Mouse (Mus musculus) midbrain, postnatal 0 days (tissue): ENCODE measurements around the gene Dpep2nb. TPM values are rescaled to one million over a fixed set of nuclear protein-coding genes. Genes with fewer than 3 reads are reported as not detected.
"Not testable (repeated sequence)": the region's sequence is repeated elsewhere in the genome, so short reads cannot be mapped to it uniquely, and the experiment has no call there.

ENCODE experiments used
- ATAC-seq: fragments of 200-750 bp; cut with Nextera tagmentation; 2 replicates; pipeline ENCODE4 v1.8.0; 2017; ENCODE audit warnings: moderate number of reproducible peaks, mild to moderate bottlenecking, moderate TSS enrichment, moderate library complexity; ENCODE audit not compliant: low FRiP score
- DNase-seq: peaks from one replicate; pipeline ENCODE4 v3.0.0-alpha.2; 2015; ENCODE audit warnings: low spot score
- H3K27ac ChIP-seq: fragments of 300-500 bp; sonication (generic); 2 replicates; pipeline ENCODE4 v1.5.1; 2014; ENCODE audit warnings: low read depth, mild to moderate bottlenecking, low read length, mixed read lengths
- H3K27me3 ChIP-seq: fragments of 300-500 bp; sonication (generic); 2 replicates; pipeline ENCODE4 v1.6.1; 2014; ENCODE audit warnings: low read length, control low read depth, mixed read lengths; ENCODE audit not compliant: insufficient read depth
- H3K36me3 ChIP-seq: fragments of 300-500 bp; sonication (generic); 2 replicates; pipeline ENCODE4 v1.6.1; 2014; ENCODE audit warnings: low read length, control low read depth, mixed read lengths; ENCODE audit not compliant: insufficient read depth
- H3K4me1 ChIP-seq: fragments of 300-500 bp; sonication (generic); 2 replicates; pipeline ENCODE4 v1.6.1; 2014; ENCODE audit warnings: mild to moderate bottlenecking, control low read depth, antibody characterized with exemption, low read length, mixed read lengths; ENCODE audit not compliant: insufficient read depth
- H3K4me2 ChIP-seq: fragments of 300-500 bp; sonication (generic); 2 replicates; pipeline ENCODE4 v1.6.1; 2014; ENCODE audit warnings: low read depth, mild to moderate bottlenecking, low read length, mixed read lengths; ENCODE audit not compliant: poor library complexity, severe bottlenecking
- H3K4me3 ChIP-seq: fragments of 300-500 bp; sonication (generic); 2 replicates; pipeline ENCODE4 v1.5.1; 2014; ENCODE audit warnings: low read depth, mild to moderate bottlenecking, low read length, moderate library complexity
- H3K9ac ChIP-seq: fragments of 300-500 bp; sonication (generic); replicated peaks from 2 replicates; pipeline ENCODE4 v1.6.1; 2014; ENCODE audit warnings: mild to moderate bottlenecking, low read length, moderate library complexity, mixed read lengths; ENCODE audit not compliant: poor library complexity, severe bottlenecking
- H3K9me3 ChIP-seq: fragments of 300-500 bp; sonication (generic); 2 replicates; pipeline ENCODE4 v1.6.1; 2016; ENCODE audit warnings: low read length, control low read depth
- CTCF ChIP-seq: IDR thresholded peaks from 2 replicates; pipeline ENCODE4 v1.5.1; 2016; ENCODE audit warnings: antibody characterized with exemption, mild to moderate bottlenecking
- WGBS: fragments of 180-500 bp; shearing (Covaris S2); extraction: QIAGEN DNeasy Blood & Tissue Kit; methylation state at CpG from one replicate; pipeline ENCODE4 v1.1.7; 2014; 5-methylcytosine and 5-hydroxymethylcytosine counted together
- polyA plus RNA-seq: library from polyadenylated mRNA; unstranded; fragments of >200 nt; fragmentation: Nextera tagmentation; extraction: Ambion mirVana; gene quantifications from 2 replicates; pipeline ENCODE4 v1.2.1, GENCODE M21; 2015
- total RNA-seq: library from RNA; depleted of rRNA; stranded (reverse); fragments of >200 nt; gene quantifications from 2 replicates; pipeline ENCODE4 v1.2.3, GENCODE M21; 2014

Gene Dpep2nb
- total and polyA plus RNA-seq, 2 experiments from 2014 or later: not detected

DNA sequence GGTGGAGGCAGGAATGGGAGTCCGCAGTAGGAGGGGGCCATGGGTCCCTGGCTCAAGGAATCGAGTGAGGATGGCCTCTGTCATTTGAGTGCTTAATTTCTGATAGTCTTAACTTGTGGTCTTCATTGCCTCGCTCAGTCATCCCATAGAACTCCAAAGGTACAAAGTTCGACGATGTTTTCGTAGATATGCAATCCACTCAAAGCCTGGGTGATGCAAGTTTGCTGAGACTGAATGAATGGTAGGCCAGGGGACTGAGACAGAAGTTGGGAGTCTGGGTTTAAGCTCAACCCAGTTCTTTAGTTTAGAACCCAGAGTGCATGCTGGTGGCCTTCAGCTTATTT, 5.8 kb upstream of the Dpep2nb start, which contains the start of gene Ddx28:
Gene Ddx28 (minus strand): TSS at position 240 of the 344 bp plus-strand sequence.
- Histone ChIP-seq H3K9me3 (no peaks in the 10 kb centered on the region), H3K27me3 (no peaks in the 10 kb centered on the region), H3K4me2 (peak within 1 kb of the TSS; percentile 99), H3K36me3 (peaks cover 7% of the 10 kb centered on the region; the same call in 1 of the 2 replicates), H3K4me3 (peak within 1 kb of the TSS; percentile 69), H3K4me1 (peaks cover 12% of the 10 kb centered on the region), H3K27ac (peak within 1 kb of the TSS; percentile 74), H3K9ac (peak within 1 kb of the TSS; percentile 86)
- DNase-seq (no peak), ATAC-seq (no peak)
- 2% methylated on average over 6 of the region's 6 CpGs for WGBS
- TF ChIP-seq CTCF: no peak

DNA sequence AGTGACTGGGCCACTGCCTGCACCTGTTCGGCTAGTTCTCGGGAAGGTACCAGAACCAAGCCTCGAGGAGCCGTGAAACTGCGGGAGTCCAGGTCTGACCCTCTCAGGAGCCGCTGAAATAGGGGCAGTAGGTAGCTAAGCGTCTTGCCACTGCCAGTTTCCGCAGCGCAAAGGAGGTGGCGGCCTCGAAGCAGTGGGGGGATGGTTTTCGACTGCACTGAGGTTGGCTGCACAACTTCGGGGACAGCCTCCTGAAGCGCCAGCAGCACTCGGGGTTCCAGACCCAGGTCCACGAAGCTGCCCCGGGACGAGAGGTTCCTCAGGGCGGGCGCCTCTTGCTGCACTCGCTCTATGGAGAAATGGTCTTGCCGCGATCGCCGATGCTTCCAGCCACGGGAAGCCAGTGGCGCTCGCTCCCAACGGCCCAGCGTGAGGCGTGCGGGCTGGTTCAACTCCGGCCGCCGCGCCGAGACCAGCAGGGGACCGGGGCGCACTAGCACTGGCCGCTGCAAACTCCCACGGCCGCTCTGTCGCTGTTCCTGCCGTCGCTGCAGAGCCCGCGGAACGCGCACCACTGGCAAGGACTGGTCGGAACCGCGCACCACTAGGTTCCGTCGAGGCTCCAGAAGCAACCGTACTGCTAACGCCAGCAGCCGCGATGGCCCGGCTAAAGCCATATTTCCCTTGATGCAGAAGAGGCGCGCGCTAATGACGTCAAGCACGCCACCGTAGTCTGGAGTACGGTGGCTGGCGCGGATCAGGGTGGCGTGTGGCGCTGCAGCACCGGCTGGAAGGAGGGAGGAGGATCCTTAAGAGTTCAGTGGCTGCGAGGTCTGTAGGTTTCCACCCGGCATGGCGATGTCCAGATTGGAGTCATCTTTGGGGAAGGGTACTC, 5.2 kb upstream of the Dpep2nb start:
- peaks cover 3% of the 10 kb centered on the region; the same call in 1 of the 2 replicates for H3K36me3 ChIP-seq
- H3K27ac ChIP-seq: peak overlapping the region; percentile 74
- no peaks in the 10 kb centered on the region for H3K9me3 ChIP-seq
- peak overlapping the region; percentile 86 for H3K9ac ChIP-seq
- ATAC-seq: peak; percentile 92
- H3K4me2 ChIP-seq: peak overlapping the region; percentile 99
- H3K27me3 ChIP-seq: no peaks in the 10 kb centered on the region
- WGBS: 2% methylated on average over 69 of the region's 74 CpGs
- TF ChIP-seq CTCF: peak; percentile 32
- H3K4me1 ChIP-seq: peaks cover 12% of the 10 kb centered on the region
- peak; percentile 96 for DNase-seq
- peak overlapping the region; percentile 69 for H3K4me3 ChIP-seq

DNA sequence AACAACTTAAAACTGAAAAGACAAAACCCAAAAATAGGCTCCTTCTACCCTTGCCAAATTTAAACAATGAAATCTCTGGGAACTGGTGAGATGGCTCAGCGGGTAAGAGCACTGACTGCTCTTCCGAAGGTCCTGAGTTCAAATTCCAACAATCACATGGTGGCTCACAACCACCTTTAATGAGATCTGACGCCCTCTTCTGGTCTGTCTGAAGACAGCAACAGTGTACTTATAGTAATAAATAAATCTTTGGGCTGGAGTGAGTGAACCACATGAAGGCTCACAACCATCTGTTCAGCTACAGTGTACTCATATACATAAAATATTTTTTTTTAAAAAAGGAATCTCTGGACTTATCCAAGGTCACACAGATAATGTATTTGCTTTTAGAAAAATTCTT, 2.1 kb upstream of the Dpep2nb start:
- whole genome bisulfite sequencing: 70% methylated on average over 3 of the region's 3 CpGs
- H3K9ac ChIP-seq, H3K36me3 ChIP-seq, H3K27me3 ChIP-seq, H3K9me3 ChIP-seq, ATAC-seq, H3K27ac ChIP-seq, H3K4me3 ChIP-seq, DNase-seq, H3K4me2 ChIP-seq: not testable (repeated sequence)
- peaks cover 12% of the 10 kb centered on the region for H3K4me1 ChIP-seq
- peak; percentile 14; the same call in 1 of the 2 replicates for TF ChIP-seq CTCF

DNA sequence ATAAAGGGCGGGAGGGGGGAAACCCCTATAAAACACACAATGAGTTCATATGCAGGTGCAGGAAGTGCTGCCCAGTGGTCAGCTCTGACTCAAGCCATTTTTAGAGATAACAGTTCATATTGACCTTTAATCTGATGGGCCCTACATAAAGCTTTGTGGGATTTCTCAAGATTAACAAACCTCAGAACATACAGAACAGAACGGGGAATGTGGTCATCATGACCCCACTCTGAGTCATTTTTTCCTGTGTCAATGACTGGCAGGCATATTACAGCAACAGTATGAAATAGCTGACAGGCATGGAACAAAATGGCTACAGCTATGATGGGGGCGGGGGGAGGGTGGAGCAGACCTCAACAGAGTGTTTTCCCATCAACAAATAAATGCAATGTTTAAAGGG, 1.4 kb upstream of the Dpep2nb start:
- TF ChIP-seq CTCF: no peak
- DNase-seq (no peak), ATAC-seq (no peak)
- Histone ChIP-seq H3K4me3 (no peak overlapping the region), H3K4me2 (no peak overlapping the region), H3K27me3 (no peaks in the 10 kb centered on the region), H3K27ac (no peak overlapping the region), H3K9ac (no peak overlapping the region), H3K9me3 (no peaks in the 10 kb centered on the region), H3K4me1 (peaks cover 12% of the 10 kb centered on the region), H3K36me3 (no peaks in the 10 kb centered on the region)
- WGBS: 86% methylated on average over 3 of the region's 3 CpGs

DNA sequence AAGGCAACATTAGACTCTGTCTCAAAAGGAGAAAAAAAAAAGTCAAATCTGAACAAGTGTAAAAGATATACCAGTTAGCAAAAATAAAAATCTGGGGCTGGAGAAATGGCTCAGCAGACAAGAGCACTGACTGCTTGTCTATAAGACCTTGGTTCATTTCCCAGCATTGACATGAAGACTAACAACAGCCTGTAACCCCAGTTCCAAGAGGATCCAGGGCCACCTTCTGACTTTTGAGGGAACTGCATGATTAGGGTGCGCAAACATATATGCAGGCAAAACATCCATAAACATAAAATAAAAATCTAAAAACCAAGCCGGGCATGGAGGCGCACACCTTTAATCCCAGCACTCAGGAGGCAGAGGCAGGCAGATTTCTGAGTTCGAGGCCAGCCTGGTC, 638 bp upstream of the Dpep2nb start:
- ATAC-seq (no peak), DNase-seq (no peak)
- Histone ChIP-seq H3K4me3 (no peak overlapping the region), H3K9ac (no peak overlapping the region), H3K9me3 (no peaks in the 10 kb centered on the region), H3K36me3 (no peaks in the 10 kb centered on the region), H3K4me1 (peaks cover 12% of the 10 kb centered on the region), H3K27me3 (no peaks in the 10 kb centered on the region), H3K4me2 (no peak overlapping the region), H3K27ac (no peak overlapping the region)
- WGBS: 96% methylated on average over 4 of the region's 4 CpGs
- TF ChIP-seq CTCF: peak; percentile 25; the same call in 1 of the 2 replicates

DNA sequence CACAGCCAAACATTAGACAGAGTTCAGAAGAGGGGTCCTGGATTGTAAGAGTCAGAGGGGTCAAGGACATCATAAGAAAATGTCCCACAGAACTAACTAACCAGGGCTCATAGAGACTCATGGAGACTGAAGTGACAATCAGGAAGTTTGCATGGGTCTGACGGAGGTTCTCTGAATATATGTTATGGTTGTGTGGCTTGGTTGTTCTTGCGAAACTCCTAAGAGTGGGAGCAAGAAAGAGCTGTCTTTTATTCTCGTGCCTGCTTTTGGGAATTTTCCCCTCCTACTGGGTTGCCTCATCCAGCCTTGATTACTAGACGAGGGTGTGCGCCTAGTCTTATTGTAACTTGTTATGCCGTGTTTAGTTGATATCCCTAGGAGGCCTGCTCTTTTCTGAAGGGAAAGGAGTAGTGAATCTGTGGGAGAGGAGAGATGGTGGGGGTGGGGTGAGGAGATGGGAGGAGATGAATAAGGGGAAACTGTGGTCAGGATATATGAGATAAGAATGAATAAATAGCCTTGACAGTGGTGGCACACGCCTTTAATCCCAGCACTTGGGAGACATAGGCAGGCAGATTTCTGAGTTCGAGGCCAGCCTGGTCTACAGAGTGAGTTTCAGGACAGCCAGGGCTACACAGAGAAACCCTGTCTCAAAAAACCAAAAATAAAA, 1.1 kb downstream of the Dpep2nb start:
- no peak overlapping the region for H3K4me3 ChIP-seq
- H3K9ac ChIP-seq: no peak overlapping the region
- H3K36me3 ChIP-seq: no peaks in the 10 kb centered on the region
- 80% methylated on average over 8 of the region's 8 CpGs for WGBS
- no peaks in the 10 kb centered on the region for H3K27me3 ChIP-seq
- H3K4me1 ChIP-seq: peaks cover 2% of the 10 kb centered on the region; the same call in 1 of the 2 replicates
- ATAC-seq (no peak), DNase-seq (no peak)
- TF ChIP-seq CTCF: no peak
- no peaks in the 10 kb centered on the region for H3K9me3 ChIP-seq
- H3K4me2 ChIP-seq: no peak overlapping the region
- no peak overlapping the region for H3K27ac ChIP-seq
